Mouse (Mus musculus) liver, embryonic 14.5 days (tissue): Measurements from ENCODE around the gene Il13ra1. TPM values are rescaled to one million over a fixed set of nuclear protein-coding genes. Genes with fewer than 3 reads are reported as not detected.

Experiments
- ATAC-seq: fragments of 200-750 bp; cut with Nextera tagmentation; 2 replicates; pipeline ENCODE4 v1.8.0; 2017; ENCODE audit warnings: moderate number of reproducible peaks, mild to moderate bottlenecking, moderate library complexity; ENCODE audit not compliant: insufficient read depth
- DNase-seq, 3 experiments: peaks; one replicate each; pipeline ENCODE4 v3.0.0-alpha.2; 2012 to 2013; ENCODE audit warnings: low read depth in 3 of 3, low spot score in 3 of 3
- H3K27ac ChIP-seq: fragments of 300-500 bp; sonication (generic); 2 replicates; pipeline ENCODE4 v1.5.1; 2014; ENCODE audit warnings: moderate library complexity, mild to moderate bottlenecking, control low read depth, inconsistent platforms
- H3K27me3 ChIP-seq: fragments of 300-500 bp; sonication (generic); 2 replicates; pipeline ENCODE4 v1.6.1; 2014; ENCODE audit warnings: mild to moderate bottlenecking, low read length, moderate library complexity; ENCODE audit not compliant: control insufficient read depth, insufficient read depth
- H3K36me3 ChIP-seq: fragments of 300-500 bp; sonication (generic); replicated peaks from 2 replicates; pipeline ENCODE4 v1.6.1; 2014; ENCODE audit warnings: low read depth; ENCODE audit not compliant: control insufficient read depth, insufficient read depth
- H3K4me1 ChIP-seq, 2 experiments: fragments of 200-500 bp in 1 of 2; fragments of 300-500 bp in 1 of 2; sonication (generic) in 1 of 2; replicated peaks; 2 replicates each; pipeline ENCODE4 v1.6.1; 2012 to 2014; ENCODE audit warnings: antibody characterized with exemption in 1 of 2, inconsistent platforms in 1 of 2, low read length in 1 of 2; ENCODE audit not compliant: control insufficient read depth in 2 of 2, insufficient read depth in 2 of 2
- H3K4me2 ChIP-seq: fragments of 300-500 bp; sonication (generic); 2 replicates; pipeline ENCODE4 v1.6.1; 2014; ENCODE audit warnings: low read depth, mild to moderate bottlenecking, control low read depth, moderate library complexity
- H3K4me3 ChIP-seq, 2 experiments: fragments of 200-500 bp in 1 of 2; fragments of 300-500 bp in 1 of 2; sonication (generic) in 1 of 2; 2 replicates each; pipeline ENCODE4 v1.5.1; 2012 to 2014; ENCODE audit warnings: low read depth in 2 of 2, low read length in 2 of 2, mild to moderate bottlenecking in 2 of 2, control low read depth in 1 of 2, inconsistent platforms in 1 of 2, moderate library complexity in 1 of 2; ENCODE audit not compliant: insufficient read depth in 1 of 2
- H3K9ac ChIP-seq: fragments of 300-500 bp; sonication (generic); replicated peaks from 2 replicates; pipeline ENCODE4 v1.6.1; 2014; ENCODE audit warnings: mild to moderate bottlenecking, control low read depth, moderate library complexity
- H3K9me3 ChIP-seq: fragments of 300-500 bp; sonication (generic); 2 replicates; pipeline ENCODE4 v1.6.1; 2016; ENCODE audit warnings: low read length, mixed read lengths; ENCODE audit not compliant: control insufficient read depth
- CTCF ChIP-seq: IDR thresholded peaks from 2 replicates; pipeline ENCODE4 v1.5.1; 2016; ENCODE audit warnings: antibody characterized with exemption, low read depth, control low read depth
- EP300 ChIP-seq: IDR thresholded peaks from 2 replicates; pipeline ENCODE4 v1.6.1; 2016; ENCODE audit warnings: antibody characterized with exemption, low read depth
- WGBS: fragments of 180-500 bp; shearing (Covaris S2); extraction: QIAGEN DNeasy Blood & Tissue Kit; methylation state at CpG from one replicate; pipeline ENCODE4 v1.1.7; 2014; ENCODE audit not compliant: insufficient replicate concordance; 5-methylcytosine and 5-hydroxymethylcytosine counted together
- polyA plus RNA-seq, 2 experiments: library from polyadenylated mRNA; depleted of rRNA in 1 of 2; stranded (reverse) in 1 of 2; unstranded in 1 of 2; fragments of >200 nt; fragmentation: Nextera tagmentation in 1 of 2; extraction: Ambion mirVana in 1 of 2; gene quantifications; 2 replicates each; pipeline versions ENCODE4 v1.2.1 to v1.2.3; 2012 to 2014

Il13ra1 gene
- polyA plus RNA-seq, 2 experiments: 1.5 to 5.0 TPM

DNA sequence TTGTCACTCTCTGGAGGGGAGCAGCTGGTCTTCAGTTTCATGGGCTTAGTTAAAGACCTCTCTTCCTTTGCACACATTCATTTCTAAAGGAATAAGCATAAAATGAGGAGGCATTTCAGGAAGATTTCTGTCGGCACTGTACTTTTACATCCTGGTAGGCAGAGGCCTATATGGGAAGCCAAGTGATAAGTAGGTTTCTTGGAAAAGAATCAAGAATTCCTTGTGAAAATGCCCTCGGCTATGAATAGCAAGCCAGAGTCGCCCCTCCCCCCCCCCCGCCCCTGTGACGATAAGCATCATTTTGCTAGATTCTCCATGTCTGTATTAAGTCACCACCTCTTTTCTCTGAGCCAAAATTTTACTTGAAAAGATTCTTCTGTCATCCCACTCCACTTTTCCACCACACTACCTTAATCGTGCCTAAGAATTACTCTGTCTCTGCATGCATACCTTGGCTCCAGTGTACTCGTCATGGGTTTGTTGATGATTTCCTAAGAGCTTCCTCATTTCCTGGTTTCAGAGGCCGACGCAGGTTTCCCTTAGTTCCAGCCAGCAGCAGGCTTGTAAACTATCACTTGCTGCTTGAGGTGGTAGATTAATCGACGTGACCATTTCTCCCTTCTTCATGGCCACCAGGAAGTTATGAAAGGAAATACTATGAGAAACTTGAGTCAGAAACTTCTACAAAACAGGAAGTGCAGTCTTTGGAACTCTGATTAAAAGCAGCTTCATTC, 17.3 kb downstream of the Il13ra1 start:
- no peak overlapping the region for H3K4me2 ChIP-seq
- no peaks in the 10 kb centered on the region for H3K9me3 ChIP-seq
- H3K4me3 ChIP-seq: no peak overlapping the region
- no peaks in the 10 kb centered on the region for H3K4me1 ChIP-seq
- H3K9ac ChIP-seq: no peak overlapping the region
- ATAC-seq (no peak), DNase-seq (peak in 1 of 3 experiments; percentile 9)
- H3K27ac ChIP-seq: no peak overlapping the region
- 28% methylated on average over 10 of the region's 11 CpGs for WGBS
- no peaks in the 10 kb centered on the region for H3K27me3 ChIP-seq
- no peaks in the 10 kb centered on the region for H3K36me3 ChIP-seq
- TF ChIP-seq EP300 (no peak), CTCF (no peak)

- DNase-seq (no peak), ATAC-seq (no peak)
- Histone ChIP-seq H3K9me3 (no peaks in the 10 kb centered on the region), H3K27ac (no peak overlapping the region), H3K4me1 (no peaks in the 10 kb centered on the region), H3K9ac (no peak overlapping the region), H3K27me3 (no peaks in the 10 kb centered on the region), H3K36me3 (no peaks in the 10 kb centered on the region), H3K4me3 (no peak overlapping the region), H3K4me2 (no peak overlapping the region)
- WGBS: 4% methylated on average over 1 of the region's 1 CpGs
- TF ChIP-seq EP300: no peak
- TF ChIP-seq CTCF: no peak
These were observed 17.8 kb downstream of the Il13ra1 start for GRCm38 (mm10) chrX:36129771-36130108.

DNA sequence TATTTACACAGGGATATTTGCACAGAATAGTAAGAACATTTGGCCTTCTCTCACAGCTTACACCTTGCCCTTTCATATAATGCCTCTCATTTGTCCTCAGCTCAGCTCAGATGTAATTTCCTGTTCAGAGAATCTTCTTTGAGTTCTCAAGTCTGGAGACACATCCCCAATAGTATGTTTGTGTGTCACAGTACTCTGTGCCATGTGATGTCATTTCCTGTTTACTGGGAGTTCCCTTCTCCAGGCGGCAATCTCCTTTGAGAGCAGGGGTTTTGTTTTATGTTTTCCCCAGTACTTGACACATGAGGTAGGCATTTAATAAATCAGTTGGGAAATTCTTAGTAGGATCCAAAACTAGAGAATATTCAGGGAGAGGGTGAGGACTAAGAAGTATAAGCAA, 24.4 kb downstream of the Il13ra1 start:
- no peak for ATAC-seq
- Histone ChIP-seq H3K4me3 (no peak overlapping the region), H3K9me3 (no peaks in the 10 kb centered on the region), H3K4me2 (no peak overlapping the region), H3K4me1 (no peaks in the 10 kb centered on the region), H3K36me3 (no peaks in the 10 kb centered on the region), H3K27me3 (no peaks in the 10 kb centered on the region), H3K9ac (no peak overlapping the region), H3K27ac (no peak overlapping the region)
- DNase-seq: no peak
- 43% methylated on average over 1 of the region's 1 CpGs for WGBS
- TF ChIP-seq CTCF (no peak), EP300 (no peak)

DNA sequence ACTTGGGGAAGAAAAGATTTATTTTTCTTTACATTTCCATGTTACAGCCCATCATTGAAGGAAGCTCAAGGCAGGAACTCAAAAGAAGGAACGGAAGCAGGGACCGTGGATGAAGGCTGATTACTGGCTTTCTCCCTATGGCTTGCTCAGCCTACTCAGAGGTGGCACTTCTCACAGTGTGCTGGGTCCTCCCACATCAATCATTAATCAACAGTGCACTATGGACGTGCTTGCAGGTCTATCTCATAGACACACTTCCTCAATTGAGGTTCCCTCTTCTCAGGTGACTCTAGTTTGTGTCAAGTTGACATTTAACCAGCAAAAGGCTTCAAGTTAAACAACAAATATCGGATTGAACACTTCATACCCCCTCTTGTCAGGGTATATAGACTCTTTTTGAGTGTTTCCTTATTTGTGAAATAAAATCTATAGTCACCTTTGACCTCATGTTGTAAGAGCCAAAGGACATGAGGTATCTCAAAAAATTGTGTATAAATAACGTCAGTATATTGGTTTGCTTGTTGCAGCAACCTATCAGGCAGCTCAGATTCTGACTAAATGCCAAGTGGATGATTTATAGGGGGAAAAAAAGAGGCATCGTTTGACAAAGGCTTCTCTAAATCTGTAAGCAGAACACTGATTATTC, 30.2 kb downstream of the Il13ra1 start:
- Histone ChIP-seq H3K9ac (no peak overlapping the region), H3K9me3 (no peaks in the 10 kb centered on the region), H3K4me2 (no peak overlapping the region), H3K4me3 (no peak overlapping the region), H3K4me1 (no peaks in the 10 kb centered on the region), H3K27ac (no peak overlapping the region), H3K36me3 (no peaks in the 10 kb centered on the region), H3K27me3 (no peaks in the 10 kb centered on the region)
- TF ChIP-seq CTCF (no peak), EP300 (no peak)
- no peak for ATAC-seq
- DNase-seq: no peak
- WGBS: 35% methylated on average over 6 of the region's 6 CpGs

DNA sequence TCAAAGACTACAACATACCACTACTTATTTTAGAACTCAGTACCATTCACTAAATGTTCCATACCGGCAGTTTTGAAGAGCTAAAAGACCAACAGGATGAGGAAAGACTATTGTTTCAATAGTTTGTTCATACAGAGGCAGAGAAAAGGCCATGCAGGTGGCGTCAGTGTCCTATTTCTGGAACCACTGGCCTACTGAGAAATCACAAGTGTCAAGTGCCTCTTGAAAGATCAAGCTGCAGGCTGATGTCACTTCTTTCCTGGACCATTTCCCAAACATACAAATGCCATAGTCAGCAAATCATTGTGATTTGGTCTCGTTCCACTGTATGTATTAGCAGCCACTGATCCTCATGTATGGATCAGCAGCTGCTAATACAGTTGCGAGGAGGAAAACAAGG, 34.8 kb downstream of the Il13ra1 start:
- DNase-seq (no peak), ATAC-seq (no peak)
- WGBS: 46% methylated on average over 4 of the region's 4 CpGs
- no peak for TF ChIP-seq CTCF
- no peak for TF ChIP-seq EP300
- no peaks in the 10 kb centered on the region for H3K4me1 ChIP-seq
- H3K9me3 ChIP-seq: no peaks in the 10 kb centered on the region
- H3K36me3 ChIP-seq: no peaks in the 10 kb centered on the region
- H3K9ac ChIP-seq: no peak overlapping the region
- H3K27me3 ChIP-seq: no peaks in the 10 kb centered on the region
- H3K27ac ChIP-seq: no peak overlapping the region
- no peak overlapping the region for H3K4me2 ChIP-seq
- no peak overlapping the region for H3K4me3 ChIP-seq
